Mouse (Mus musculus): ENCODE measurements around the gene Gm6583.

DNA sequence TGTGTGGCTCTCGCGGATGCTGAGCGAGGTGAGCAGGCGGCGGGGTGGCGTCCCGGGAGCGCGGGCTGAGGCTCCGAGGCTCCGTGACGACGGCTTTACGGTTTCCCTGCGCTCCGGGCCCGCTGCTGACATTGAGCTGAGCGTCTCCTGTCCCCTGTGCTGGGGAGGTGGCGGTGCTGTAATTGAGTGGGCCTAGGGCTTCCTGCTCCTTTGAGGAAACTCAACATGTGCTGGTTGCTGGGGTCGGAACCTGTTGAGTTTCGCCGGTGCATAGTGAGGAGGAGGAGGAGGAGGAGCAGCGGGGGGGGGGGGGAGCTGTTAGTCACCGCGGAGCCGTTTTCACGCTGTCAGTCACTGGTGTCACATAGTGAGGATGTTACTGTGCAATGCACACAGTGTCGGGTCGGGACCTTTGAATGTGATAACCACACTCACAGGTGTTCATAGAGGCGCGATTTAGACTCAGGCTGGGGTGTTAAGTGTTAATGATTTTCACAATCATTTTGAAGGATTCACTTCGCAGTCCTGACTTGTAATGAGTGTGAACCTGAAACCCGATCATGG, 29.3 kb downstream of the Gm6583 start:
- no peak for TF ChIP-seq CTCF (IDR thresholded peaks at IDR 0.05; ENCODE audit: borderline replicate concordance, extremely low read depth, insufficient read depth, insufficient read length)
- TF ChIP-seq POLR2A (IDR thresholded peaks at IDR 0.05; ENCODE audit: borderline replicate concordance, extremely low read depth, insufficient read depth, insufficient read length, poor library complexity, severe bottlenecking): 0 out of 2 replicates have a peak, but pooled peaks have one; percentile 2
